Mouse (Mus musculus): ENCODE data around the gene 0610030E20Rik.
A peak's percentile ranks its signal among the peaks of the same experiment; 100 is the strongest.

The 0610030E20Rik gene

GRCm38 (mm10) chr6:72373184-72373583, 26.1 kb downstream of the 0610030E20Rik start:
- DNase-seq, result no peak

- DNase-seq, result no peak
Measured at GRCm38 (mm10) chr6:72374206-72374605, 27.1 kb downstream of the 0610030E20Rik start.

- no peak for DNase-seq
Measured at GRCm38 (mm10) chr6:72374820-72375563, 27.9 kb downstream of the 0610030E20Rik start.

- no peak for DNase-seq
Measured at GRCm38 (mm10) chr6:72378510-72379234, 31.6 kb downstream of the 0610030E20Rik start.

GRCm38 (mm10) chr6:72379377-72380130, 32.4 kb downstream of the 0610030E20Rik start:
- no peak for DNase-seq

DNA sequence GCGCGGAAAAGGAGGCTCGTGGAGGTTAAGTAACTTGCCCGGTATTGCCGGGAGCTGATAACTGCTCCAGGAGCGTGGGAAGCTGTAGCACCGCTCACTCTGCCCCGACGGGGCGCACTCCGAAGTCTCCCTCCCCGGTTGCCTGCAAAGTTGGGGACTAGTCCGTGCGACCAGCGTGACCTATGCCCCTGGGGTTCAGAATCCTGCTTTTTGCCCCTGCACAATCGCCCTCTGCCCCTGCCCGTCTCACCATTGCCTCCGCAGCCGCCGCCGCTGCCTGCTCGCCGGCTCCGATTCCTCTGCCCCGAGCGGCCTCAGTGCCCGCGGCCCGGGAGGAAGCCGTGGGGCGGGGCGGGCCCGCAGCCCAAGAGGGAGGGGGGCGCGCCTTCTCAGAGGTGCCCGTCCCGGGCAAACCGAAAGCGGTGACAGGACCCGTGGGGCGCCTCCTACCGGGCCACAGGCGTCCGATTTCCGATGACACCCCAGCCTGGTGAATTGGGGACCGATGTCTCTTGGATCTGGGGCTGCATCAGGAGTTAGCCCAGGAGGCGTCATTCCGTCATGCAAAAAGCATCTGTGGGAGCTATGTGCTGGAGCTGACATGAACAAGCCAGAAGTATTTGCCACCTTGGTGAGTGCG, 33.1 kb downstream of the 0610030E20Rik start, which contains the start of gene Vamp5:
Gene Vamp5, minus strand, starts transcription at position 338 of the 640 bp plus-strand sequence.
- peak; percentile 32 for DNase-seq

DNA sequence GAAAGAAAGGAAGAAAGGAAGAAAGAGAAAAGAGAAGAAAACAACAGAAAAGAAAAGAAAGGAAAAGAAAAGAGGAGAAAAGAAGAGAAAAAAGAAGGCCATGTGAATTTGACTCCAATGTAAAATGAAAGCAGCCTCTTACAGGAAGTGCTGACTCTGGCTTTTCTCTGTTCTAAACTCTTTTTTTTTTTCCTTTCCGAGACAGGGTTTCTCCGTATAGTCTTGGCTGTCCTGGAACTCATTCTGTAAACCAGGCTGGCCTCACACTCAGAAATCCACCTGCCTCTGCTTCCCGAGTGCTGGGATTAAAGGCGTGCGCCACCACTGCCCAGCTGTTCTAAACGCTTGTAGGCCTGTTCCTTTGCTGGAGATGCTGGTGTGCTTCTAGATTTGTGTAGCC, 35.4 kb downstream of the 0610030E20Rik start:
- DNase-seq, result no peak

- DNase-seq, result no peak
Measured at GRCm38 (mm10) chr6:72383142-72383820, 36.2 kb downstream of the 0610030E20Rik start.

DNA sequence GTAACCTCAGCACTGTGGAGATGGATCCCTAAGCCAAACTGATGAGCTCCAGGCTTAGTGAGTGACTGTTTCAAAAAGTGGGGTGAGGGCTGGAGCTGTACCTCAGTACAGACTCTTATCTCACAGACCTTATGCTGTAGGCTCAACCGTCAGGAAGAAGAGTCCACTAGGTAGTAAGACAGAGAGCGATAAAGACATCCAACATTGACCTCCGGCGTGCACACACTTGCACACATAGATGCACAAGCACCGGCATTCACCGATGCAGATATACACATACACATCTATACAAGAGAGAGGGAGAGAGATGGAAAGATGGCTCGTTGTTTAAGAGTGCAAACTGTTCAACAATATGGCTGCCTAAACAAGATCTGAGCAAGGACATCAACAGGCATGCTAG, 36.8 kb downstream of the 0610030E20Rik start:
- DNase-seq, result no peak

- DNase-seq, result no peak
Measured at GRCm38 (mm10) chr6:72385258-72385657, 38.1 kb downstream of the 0610030E20Rik start.

- no peak for DNase-seq
Measured at GRCm38 (mm10) chr6:72386561-72386960, 39.4 kb downstream of the 0610030E20Rik start.

DNA sequence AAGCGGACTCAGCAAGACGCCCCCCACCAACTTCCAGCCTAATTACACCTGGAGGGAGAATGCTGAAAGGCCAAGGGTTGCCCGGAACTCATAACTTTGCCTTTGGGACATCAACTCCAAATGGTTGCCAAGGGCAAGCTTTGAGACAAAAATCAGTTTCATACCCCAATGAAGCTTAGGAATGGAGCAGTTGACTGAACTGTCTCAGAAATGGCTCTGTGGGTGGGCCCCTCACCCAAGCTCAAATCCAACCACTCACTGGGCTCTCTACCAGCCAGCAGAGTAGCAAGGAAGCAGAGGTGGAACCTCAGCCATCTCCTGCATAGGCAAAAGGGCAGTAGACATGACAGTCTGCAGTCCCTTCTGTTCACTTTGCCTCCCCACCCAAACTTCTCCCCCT, 40.7 kb downstream of the 0610030E20Rik start:
- DNase-seq, result no peak

- no peak for DNase-seq
Measured at GRCm38 (mm10) chr6:72388266-72388665, 41.1 kb downstream of the 0610030E20Rik start.

DNA sequence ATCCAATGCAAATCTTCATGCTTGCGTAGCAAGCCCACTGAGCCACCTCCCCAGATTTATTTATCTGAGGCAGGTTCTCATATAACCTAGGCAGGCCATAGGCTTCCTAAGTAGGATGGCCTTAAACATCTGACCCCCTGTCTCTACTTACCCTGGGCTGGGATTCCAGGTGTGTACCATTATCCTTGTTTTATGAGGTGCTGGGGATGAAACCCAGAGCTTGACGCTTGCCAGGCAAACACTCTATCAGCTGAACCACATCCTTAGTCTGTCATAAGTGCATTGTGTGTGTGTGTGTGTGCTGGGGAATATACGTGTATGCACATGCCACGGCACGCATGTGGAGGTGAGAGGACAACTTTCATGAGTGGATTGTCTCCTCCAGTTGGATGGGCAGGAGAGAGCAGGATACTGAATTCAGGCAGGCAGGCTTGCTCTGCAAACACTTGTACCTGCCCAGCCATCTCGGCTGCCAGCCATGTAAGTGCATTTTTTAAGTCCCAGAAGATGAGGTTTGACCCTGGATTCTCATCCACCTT, 41.7 kb downstream of the 0610030E20Rik start:
- DNase-seq, result no peak

- DNase-seq, result peak; percentile 23
Measured at GRCm38 (mm10) chr6:72389471-72389940, 42.4 kb downstream of the 0610030E20Rik start.

GRCm38 (mm10) chr6:72389941-72390771, 43.0 kb downstream of the 0610030E20Rik start, which contains the start of gene Vamp8:
Vamp8 (minus strand) TSS chr6:72390703.
- peak; percentile 71 for DNase-seq

GRCm38 (mm10) chr6:72390795-72391521, 43.8 kb downstream of the 0610030E20Rik start:
- DNase-seq, result peak; percentile 40

DNA sequence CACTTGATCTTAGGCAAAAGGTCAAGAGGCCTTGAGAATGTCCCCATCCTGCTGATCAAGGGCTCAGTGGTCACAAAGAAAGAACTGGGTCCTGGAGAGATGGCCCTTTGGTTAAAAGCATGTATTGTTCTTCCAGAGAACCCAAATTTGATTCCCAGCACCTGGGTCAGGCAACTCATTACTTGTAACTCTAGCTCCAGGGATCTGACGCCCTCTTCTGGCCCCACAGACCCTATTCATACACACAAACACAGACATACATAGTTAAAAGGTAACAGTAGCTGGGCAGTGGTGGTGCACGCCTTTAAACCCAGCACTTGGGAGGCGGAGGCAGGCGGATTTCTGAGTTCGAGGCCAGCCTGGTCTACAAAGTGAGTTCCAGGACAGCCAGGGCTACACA, 45.2 kb downstream of the 0610030E20Rik start:
- DNase-seq, result no peak

DNA sequence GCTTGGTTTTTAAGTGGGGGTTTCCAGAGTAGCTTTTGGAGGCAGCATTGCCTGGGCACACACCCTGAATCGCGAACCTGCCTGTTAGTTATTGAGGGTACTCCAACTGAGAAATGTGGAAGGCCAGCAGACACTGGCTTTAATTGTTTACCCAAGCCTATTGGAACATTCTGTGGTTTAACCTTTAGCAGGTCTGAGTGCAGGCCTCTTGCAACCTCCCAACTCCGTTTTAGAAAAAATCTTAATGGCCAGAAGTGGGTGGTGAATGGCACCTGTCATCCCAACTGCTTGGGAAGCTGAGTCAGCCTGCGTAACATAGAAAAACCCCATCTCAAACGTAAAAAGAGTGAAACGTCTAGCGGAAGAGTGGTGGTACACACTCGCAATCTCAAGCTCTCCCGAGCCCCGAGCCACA, 49.7 kb downstream of the 0610030E20Rik start:
- DNase-seq, result no peak

- DNase-seq, result no peak
Measured at GRCm38 (mm10) chr6:72399967-72400366, 52.9 kb downstream of the 0610030E20Rik start.

All from cerebellum, adult 9-11 months (tissue).